Comparison of ENCODE assay signal across 8 mouse cellular contexts in the genomic region with DNA sequence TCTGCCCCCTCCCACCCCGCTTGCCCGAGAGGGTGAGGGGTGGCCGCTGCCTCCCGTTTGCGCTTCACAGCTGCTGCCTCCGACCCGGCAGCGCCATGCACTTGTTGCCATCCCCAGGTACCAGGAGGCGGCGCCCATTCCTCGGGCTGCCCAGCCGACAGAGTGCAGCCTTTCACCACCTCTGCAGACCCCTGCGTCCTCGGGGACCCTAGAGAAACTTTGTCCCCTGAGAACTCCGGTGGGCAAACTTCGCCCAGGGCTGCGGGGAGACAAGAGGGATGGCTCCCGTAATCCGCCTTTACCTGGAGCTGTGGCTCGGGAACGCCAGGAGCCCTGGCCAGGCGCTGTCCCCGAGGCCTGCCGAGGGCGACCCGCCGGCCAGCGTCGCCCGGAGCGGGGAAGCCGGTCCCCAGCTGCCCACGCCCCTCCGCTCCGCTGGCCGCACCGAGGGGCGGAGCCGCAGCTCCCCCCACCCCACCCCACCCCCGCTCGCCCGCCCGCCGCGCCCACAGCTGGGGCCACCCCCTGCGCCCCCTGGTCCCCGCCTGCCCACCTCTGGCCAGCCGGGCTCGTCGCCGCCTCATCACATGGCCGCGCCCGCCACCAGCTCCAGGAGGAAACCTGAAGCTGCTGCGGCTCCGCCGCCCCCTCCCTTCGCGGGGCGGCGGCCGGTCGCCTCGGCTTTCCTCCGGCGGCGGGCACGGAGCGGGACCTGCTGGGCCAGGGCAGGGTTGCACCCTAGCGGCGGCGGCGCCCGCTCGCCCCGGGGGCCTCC. TPM values are rescaled to one million over a fixed set of nuclear protein-coding genes. Genes with fewer than 3 reads are reported as not detected.
DNase-seq lines count a peak whose midpoint lies in the region; ATAC-seq and TF ChIP-seq lines count a peak whose summit lies in the region.

A gene (minus strand): TSS at position 669 of the 775 bp plus-strand sequence.

- ATAC-seq in erythroblast, adult 5-6 weeks (replicated peaks; ENCODE audit: low FRiP score, poor library complexity, severe bottlenecking): no peak
- ATAC-seq in erythroid progenitor cell, adult 5-6 weeks (replicated peaks; ENCODE audit: low FRiP score, poor library complexity, severe bottlenecking): peak; percentile 52
- peak; percentile 88 for ATAC-seq in heart, embryonic 14.5 days (ENCODE audit: insufficient number of reproducible peaks, insufficient read depth, low FRiP score, low read depth)
- peak; percentile 89 for ATAC-seq in liver, embryonic 13.5 days (ENCODE audit: low read depth)
- ATAC-seq in neural tube, embryonic 11.5 days (ENCODE audit: insufficient read depth, low FRiP score, low TSS enrichment): peak; percentile 85
- ATAC-seq in stomach, postnatal 0 days (ENCODE audit: low FRiP score, low TSS enrichment): peak; percentile 92

- DNase-seq in kidney, postnatal 10 days: peak; percentile 83
- DNase-seq in liver, embryonic 13.5 days: peak; percentile 59
- DNase-seq in neural tube, embryonic 11.5 days (ENCODE audit: low spot score): peak; percentile 79
- peak; percentile 92 for DNase-seq in stomach, postnatal 0 days (ENCODE audit: low spot score)

- H3K9ac ChIP-seq in heart, embryonic 14.5 days (ENCODE audit: low read length): peak within 1 kb of the TSS; percentile 80
- H3K9ac ChIP-seq in liver, embryonic 13.5 days: peak within 1 kb of the TSS; percentile 64
- peak within 1 kb of the TSS; percentile 56 for H3K9ac ChIP-seq in neural tube, embryonic 11.5 days (ENCODE audit: low read length)
- peak within 1 kb of the TSS; percentile 75 for H3K9ac ChIP-seq in stomach, postnatal 0 days (ENCODE audit: low read length)

- peaks cover 63% of the 10 kb centered on the region for H3K27me3 ChIP-seq in erythroblast, embryonic 14.5 days (ENCODE audit: control insufficient read depth)
- H3K27me3 ChIP-seq in heart, embryonic 14.5 days (ENCODE audit: control insufficient read depth, insufficient read depth, low read length): peaks cover 3% of the 10 kb centered on the region; the same call in 1 of the 2 replicates
- peaks cover 66% of the 10 kb centered on the region for H3K27me3 ChIP-seq in liver, embryonic 13.5 days
- no peaks in the 10 kb centered on the region for H3K27me3 ChIP-seq in neural tube, embryonic 11.5 days (ENCODE audit: control insufficient read depth, insufficient read depth, low read length)
- no peaks in the 10 kb centered on the region for H3K27me3 ChIP-seq in stomach, postnatal 0 days (ENCODE audit: control insufficient read depth, insufficient read depth, low read length)

- peak within 1 kb of the TSS; percentile 91 for H3K4me2 ChIP-seq in heart, embryonic 14.5 days (ENCODE audit: low read length)
- H3K4me2 ChIP-seq in liver, embryonic 13.5 days: peak within 1 kb of the TSS; percentile 89
- peak within 1 kb of the TSS; percentile 98 for H3K4me2 ChIP-seq in neural tube, embryonic 11.5 days (ENCODE audit: low read depth)
- H3K4me2 ChIP-seq in stomach, postnatal 0 days (replicated peaks; ENCODE audit: low read depth): peak within 1 kb of the TSS; percentile 91

- H3K9me3 ChIP-seq in erythroblast, embryonic 14.5 days (ENCODE audit: control insufficient read depth, low read length): no peaks in the 10 kb centered on the region
- no peaks in the 10 kb centered on the region for H3K9me3 ChIP-seq in heart, embryonic 14.5 days (ENCODE audit: control insufficient read depth, low read length)
- H3K9me3 ChIP-seq in liver, embryonic 13.5 days (replicated peaks): no peaks in the 10 kb centered on the region
- H3K9me3 ChIP-seq in neural tube, embryonic 11.5 days (ENCODE audit: control insufficient read depth, low read length): no peaks in the 10 kb centered on the region
- no peaks in the 10 kb centered on the region for H3K9me3 ChIP-seq in stomach, postnatal 0 days (ENCODE audit: control insufficient read depth, low read length)

- under 1% methylated on average over 55 of the region's 76 CpGs for WGBS in heart, embryonic 14.5 days
- under 1% methylated on average over 51 of the region's 76 CpGs for WGBS in liver, embryonic 13.5 days (ENCODE audit: insufficient replicate concordance)
- 1% methylated on average over 34 of the region's 76 CpGs for WGBS in neural tube, embryonic 11.5 days
- under 1% methylated on average over 43 of the region's 76 CpGs for WGBS in stomach, postnatal 0 days

- no peak for TF ChIP-seq EP300 in stomach, postnatal 0 days (optimal IDR thresholded peaks at IDR 0.05)

- H3K27ac ChIP-seq in heart, embryonic 14.5 days (replicated peaks in 1 of 2; ENCODE audit: control insufficient read depth in 1 of 2, insufficient read depth in 1 of 2, low read depth in 2 of 2, low read length in 2 of 2): peak within 1 kb of the TSS; percentile 47 to 83
- no peak within 1 kb of the TSS for H3K27ac ChIP-seq in liver, embryonic 13.5 days
- H3K27ac ChIP-seq in neural tube, embryonic 11.5 days (ENCODE audit: low read depth, low read length): no peak within 1 kb of the TSS
- peak within 1 kb of the TSS; percentile 90 for H3K27ac ChIP-seq in stomach, postnatal 0 days (replicated peaks)

- TF ChIP-seq CTCF in stomach, postnatal 0 days (IDR thresholded peaks at IDR 0.05; ENCODE audit: low read depth): peak; percentile 72

- H3K36me3 ChIP-seq in erythroblast, embryonic 14.5 days (ENCODE audit: control insufficient read depth): no peaks in the 10 kb centered on the region
- no peaks in the 10 kb centered on the region for H3K36me3 ChIP-seq in heart, embryonic 14.5 days (ENCODE audit: control insufficient read depth, insufficient read depth, low read length)
- no peaks in the 10 kb centered on the region for H3K36me3 ChIP-seq in liver, embryonic 13.5 days
- no peaks in the 10 kb centered on the region for H3K36me3 ChIP-seq in neural tube, embryonic 11.5 days (ENCODE audit: control insufficient read depth, insufficient read depth, low read length)
- no peaks in the 10 kb centered on the region for H3K36me3 ChIP-seq in stomach, postnatal 0 days (ENCODE audit: control insufficient read depth, insufficient read depth, low read length)

- peak within 1 kb of the TSS; percentile 64 for H3K4me3 ChIP-seq in erythroblast, embryonic 14.5 days (replicated peaks)
- peak within 1 kb of the TSS; percentile 54 to 72 for H3K4me3 ChIP-seq in heart, embryonic 14.5 days (ENCODE audit: control insufficient read depth in 1 of 2, insufficient read depth in 1 of 2, low read depth in 1 of 2, low read length in 2 of 2)
- peak within 1 kb of the TSS; percentile 62 for H3K4me3 ChIP-seq in liver, embryonic 13.5 days (replicated peaks)
- peak within 1 kb of the TSS; percentile 61 for H3K4me3 ChIP-seq in neural tube, embryonic 11.5 days (ENCODE audit: low read depth, low read length)
- H3K4me3 ChIP-seq in stomach, postnatal 0 days (ENCODE audit: low read depth, low read length): peak within 1 kb of the TSS; percentile 66

- H3K4me1 ChIP-seq in erythroblast, embryonic 14.5 days (ENCODE audit: control insufficient read depth): peaks cover 14% of the 10 kb centered on the region
- H3K4me1 ChIP-seq in heart, embryonic 14.5 days (ENCODE audit: control insufficient read depth in 2 of 2, insufficient read depth in 2 of 2, low read length in 2 of 2): peaks cover 9 to 13% of the 10 kb centered on the region in 2 experiments
- peaks cover 10% of the 10 kb centered on the region for H3K4me1 ChIP-seq in liver, embryonic 13.5 days (replicated peaks)
- 0 out of 2 replicates have a peak, but pooled peaks cover 4% of the 10 kb centered on the region for H3K4me1 ChIP-seq in neural tube, embryonic 11.5 days (ENCODE audit: control insufficient read depth, insufficient read depth, low read length)
- H3K4me1 ChIP-seq in stomach, postnatal 0 days (replicated peaks; ENCODE audit: control insufficient read depth, insufficient read depth): no peaks in the 10 kb centered on the region

RNA-seq across cellular contexts. Expression of the gene that starts here (rescaled TPM):
- polyA plus RNA-seq in erythroblast, embryonic 14.5 days (2012): 0.01 and 0.07 TPM in 2 replicates
- not detected in 2 replicates for total RNA-seq in erythroblast, adult 5-6 weeks (2015; ENCODE audit: low replicate concordance)
- 0.51 and 1.3 TPM in 2 replicates for total RNA-seq in erythroblast, adult 5-6 weeks (2017; ENCODE audit: low replicate concordance)
- total RNA-seq in erythroid progenitor cell, adult 5-6 weeks (2015; ENCODE audit: low replicate concordance): 1.4 TPM in 1 of 2 replicates, not detected in the other
- 0.64 TPM in 1 of 2 replicates, not detected in the other for total RNA-seq in erythroid progenitor cell, adult 5-6 weeks (2017; ENCODE audit: low replicate concordance)
- polyA plus RNA-seq in heart, embryonic 14.5 days (2014; fragmentation: Nextera tagmentation; extraction: Ambion mirVana): 10.8 and 14.2 TPM in 2 replicates
- polyA plus RNA-seq in liver, embryonic 13.5 days (2015; fragmentation: Nextera tagmentation; extraction: Ambion mirVana): 0.40 and 0.52 TPM in 2 replicates
- polyA plus RNA-seq in neural tube, embryonic 11.5 days (2014; fragmentation: Nextera tagmentation; extraction: Ambion mirVana): 7.7 and 9.0 TPM in 2 replicates
- 23.1 and 23.8 TPM in 2 replicates for polyA plus RNA-seq in stomach, postnatal 0 days (2015; fragmentation: Nextera tagmentation; extraction: Ambion mirVana)

Comparison
In these comparisons a context has a peak if more than half of its experiments do, and no peak if none do; other contexts are left out.
1. Peak in DNase-seq, ATAC-seq, H3K4me3 ChIP-seq, H3K9ac ChIP-seq and H3K4me2 ChIP-seq in liver, embryonic 13.5 days; RNA of the gene not detected or under 1 TPM.
2. H3K27ac ChIP-seq: peak in heart, embryonic 14.5 days (2 of 2) and stomach, postnatal 0 days (single experiment); none in liver, embryonic 13.5 days (single experiment) and neural tube, embryonic 11.5 days (single experiment).
3. Peak in every context shown above with its lines, with median percentiles within 50 percentile points of each other: H3K4me3 ChIP-seq, H3K4me2 ChIP-seq, H3K9ac ChIP-seq and DNase-seq.